Mouse (Mus musculus): ENCODE results near the gene Crybg2. TPM values are rescaled to one million over a fixed set of nuclear protein-coding genes. Genes with fewer than 3 reads are reported as not detected.

The Crybg2 gene
- total and polyA plus RNA-seq, 2 experiments from 2014 or later, result 2.8 to 5.9 TPM

DNA sequence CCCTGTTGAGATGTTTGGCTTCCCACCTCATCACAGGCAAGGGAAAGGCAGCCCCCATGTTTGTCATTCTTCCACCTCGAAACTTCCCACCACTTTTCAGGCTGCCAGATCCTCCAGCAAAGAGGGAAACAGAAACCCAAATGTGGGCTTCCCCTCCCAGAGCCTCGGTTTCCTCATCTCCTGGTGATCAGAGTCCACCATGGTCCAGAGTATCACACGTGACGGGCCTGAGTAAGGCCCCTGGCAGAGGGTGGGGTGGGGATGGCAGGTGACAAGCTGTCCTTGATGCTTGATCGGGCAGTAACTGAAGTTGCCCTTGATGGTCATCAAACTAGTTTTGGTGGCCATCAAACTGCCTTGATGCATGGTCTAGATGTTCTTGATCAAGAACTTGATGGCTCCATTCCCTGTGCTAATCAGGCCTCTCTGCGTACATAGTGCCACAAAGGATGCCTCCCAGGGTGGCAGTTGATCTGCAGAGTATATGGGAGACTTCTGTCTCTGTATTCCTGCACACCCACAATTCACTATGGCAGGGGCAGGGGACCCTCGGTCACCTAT is 33.5 kb downstream of the Crybg2 start:
- no peak overlapping the region for H3K9ac ChIP-seq (replicated peaks; ENCODE audit: low read length)
- no peaks in the 10 kb centered on the region for H3K36me3 ChIP-seq (ENCODE audit: insufficient read depth, low read length)
- no peak overlapping the region for H3K4me3 ChIP-seq (ENCODE audit: low read length)
- no peak for TF ChIP-seq CTCF (IDR thresholded peaks at IDR 0.05; ENCODE audit: low read depth)
- no peaks in the 10 kb centered on the region for H3K27me3 ChIP-seq (ENCODE audit: insufficient read depth, low read length)
- H3K4me2 ChIP-seq (ENCODE audit: low read depth, low read length), result no peak overlapping the region
- H3K4me1 ChIP-seq (ENCODE audit: insufficient read depth, low read length), result no peaks in the 10 kb centered on the region
- ATAC-seq (no peak), DNase-seq (ENCODE audit: low spot score) (no peak)
- WGBS, result 79% methylated on average over 7 of the region's 7 CpGs
- no peaks in the 10 kb centered on the region for H3K9me3 ChIP-seq (ENCODE audit: low read length)
- H3K27ac ChIP-seq, result no peak overlapping the region

DNA sequence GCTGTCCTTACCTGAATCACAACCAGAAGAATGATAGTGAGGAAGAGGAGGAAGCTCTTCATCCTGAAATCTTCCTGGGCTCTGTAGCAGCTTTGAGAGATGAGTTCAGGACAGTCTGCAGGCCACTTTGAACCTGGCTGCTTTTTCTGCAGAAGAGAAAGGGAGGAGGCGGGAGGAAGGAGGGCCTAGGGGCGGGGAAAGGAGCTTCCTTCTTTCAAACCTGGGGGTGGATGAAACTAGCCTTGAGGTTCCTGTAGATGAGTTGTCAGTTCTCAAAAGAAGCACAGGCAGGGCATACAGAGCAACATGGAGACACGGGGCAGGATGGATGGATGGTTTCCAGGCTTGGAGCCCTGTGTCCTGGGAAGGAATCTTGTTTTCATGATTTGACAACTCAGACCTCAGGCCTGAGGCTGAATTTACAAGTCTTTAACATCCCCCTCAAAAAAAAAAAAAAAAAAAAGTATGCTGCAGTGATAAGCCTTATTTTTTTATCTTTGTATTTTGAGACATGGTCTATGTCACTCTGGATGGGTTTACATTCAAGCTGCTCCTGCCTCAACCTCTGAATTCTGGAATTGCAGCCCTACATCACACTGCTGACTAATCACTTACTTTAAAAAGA is 34.4 kb downstream of the Crybg2 start, which contains the start of gene Cd52:
Cd52 (minus strand) TSS at position 160 of the 625 bp plus-strand sequence.
- Histone ChIP-seq H3K27me3 (ENCODE audit: insufficient read depth, low read length) (no peaks in the 10 kb centered on the region), H3K4me1 (ENCODE audit: insufficient read depth, low read length) (no peaks in the 10 kb centered on the region), H3K27ac (no peak within 1 kb of the TSS), H3K4me3 (ENCODE audit: low read length) (no peak within 1 kb of the TSS), H3K4me2 (ENCODE audit: low read depth, low read length) (no peak within 1 kb of the TSS), H3K9me3 (ENCODE audit: low read length) (no peaks in the 10 kb centered on the region), H3K9ac (replicated peaks; ENCODE audit: low read length) (no peak within 1 kb of the TSS), H3K36me3 (ENCODE audit: insufficient read depth, low read length) (no peaks in the 10 kb centered on the region)
- WGBS, result 54% methylated on average over 3 of the region's 3 CpGs
- TF ChIP-seq CTCF (IDR thresholded peaks at IDR 0.05; ENCODE audit: low read depth), result no peak
- no peak for ATAC-seq
- DNase-seq (ENCODE audit: low spot score), result no peak

DNA sequence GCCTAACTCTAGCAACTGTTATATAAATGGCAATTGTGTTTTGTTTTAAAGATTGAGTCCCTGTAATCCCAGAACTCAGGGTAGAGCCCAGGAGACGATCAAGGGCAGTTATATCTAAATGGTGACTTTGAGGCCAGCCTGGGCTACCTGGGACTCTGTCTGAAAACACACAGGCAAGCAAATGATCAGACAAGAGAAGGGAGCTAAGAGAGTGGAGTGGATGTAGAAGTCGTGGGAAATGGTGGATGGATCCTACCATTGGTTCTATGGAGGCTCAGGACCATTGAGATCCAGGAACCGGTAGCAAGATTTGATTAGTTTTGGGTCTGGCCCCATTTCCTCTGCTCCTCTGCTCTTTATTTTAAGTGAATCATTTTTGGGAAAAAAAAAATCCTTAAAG is 35.5 kb downstream of the Crybg2 start:
- TF ChIP-seq CTCF (IDR thresholded peaks at IDR 0.05; ENCODE audit: low read depth), result no peak
- H3K4me2 ChIP-seq (ENCODE audit: low read depth, low read length), result no peak overlapping the region

DNA sequence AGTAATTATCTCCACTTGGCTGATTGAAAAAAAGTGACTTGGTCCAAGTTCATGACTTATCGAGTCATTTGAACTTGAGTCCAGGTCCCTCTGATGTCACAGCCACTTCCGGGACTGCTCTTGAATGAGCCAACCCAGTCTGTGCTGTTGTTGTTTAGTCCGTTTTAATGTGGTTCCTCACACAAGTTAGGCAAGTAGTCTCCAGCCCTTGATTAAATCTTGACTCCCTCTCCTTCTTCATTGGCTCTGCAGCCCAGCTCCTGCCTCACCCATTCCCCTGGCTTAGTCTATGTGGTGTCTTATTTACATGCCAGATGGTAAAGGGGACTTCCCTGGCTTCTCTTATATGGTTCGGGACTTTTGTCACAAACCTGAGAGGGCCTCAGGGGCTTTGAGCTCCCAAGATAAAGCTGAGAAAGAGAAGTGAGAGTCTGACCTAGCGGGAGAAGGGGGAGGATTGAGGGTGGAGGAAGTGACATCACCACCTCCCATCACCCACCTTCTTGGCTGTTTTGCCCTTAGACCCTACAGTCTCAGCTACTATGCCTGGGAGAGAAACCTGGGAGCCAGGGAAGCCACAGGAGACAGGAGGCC is 36.5 kb downstream of the Crybg2 start:
- H3K27ac ChIP-seq, result no peak overlapping the region
- DNase-seq (ENCODE audit: low spot score) (no peak), ATAC-seq (no peak)
- no peaks in the 10 kb centered on the region for H3K36me3 ChIP-seq (ENCODE audit: insufficient read depth, low read length)
- TF ChIP-seq CTCF (IDR thresholded peaks at IDR 0.05; ENCODE audit: low read depth), result no peak
- H3K4me1 ChIP-seq (ENCODE audit: insufficient read depth, low read length), result no peaks in the 10 kb centered on the region
- no peak overlapping the region for H3K4me2 ChIP-seq (ENCODE audit: low read depth, low read length)
- no peaks in the 10 kb centered on the region for H3K9me3 ChIP-seq (ENCODE audit: low read length)
- H3K27me3 ChIP-seq (ENCODE audit: insufficient read depth, low read length), result no peaks in the 10 kb centered on the region
- H3K4me3 ChIP-seq (ENCODE audit: low read length), result no peak overlapping the region
- no peak overlapping the region for H3K9ac ChIP-seq (replicated peaks; ENCODE audit: low read length)
- 84% methylated on average over 5 of the region's 5 CpGs for WGBS

More for the DNA sequence above, 35.5 kb downstream of the Crybg2 start:
- Histone ChIP-seq H3K4me1 (ENCODE audit: insufficient read depth, low read length) (no peaks in the 10 kb centered on the region), H3K36me3 (ENCODE audit: insufficient read depth, low read length) (no peaks in the 10 kb centered on the region), H3K27me3 (ENCODE audit: insufficient read depth, low read length) (no peaks in the 10 kb centered on the region), H3K9ac (replicated peaks; ENCODE audit: low read length) (no peak overlapping the region), H3K27ac (no peak overlapping the region), H3K9me3 (ENCODE audit: low read length) (no peaks in the 10 kb centered on the region), H3K4me3 (ENCODE audit: low read length) (no peak overlapping the region)
- no peak for DNase-seq (ENCODE audit: low spot score)
- WGBS, result 85% methylated on average over 3 of the region's 3 CpGs
- ATAC-seq, result no peak

DNA sequence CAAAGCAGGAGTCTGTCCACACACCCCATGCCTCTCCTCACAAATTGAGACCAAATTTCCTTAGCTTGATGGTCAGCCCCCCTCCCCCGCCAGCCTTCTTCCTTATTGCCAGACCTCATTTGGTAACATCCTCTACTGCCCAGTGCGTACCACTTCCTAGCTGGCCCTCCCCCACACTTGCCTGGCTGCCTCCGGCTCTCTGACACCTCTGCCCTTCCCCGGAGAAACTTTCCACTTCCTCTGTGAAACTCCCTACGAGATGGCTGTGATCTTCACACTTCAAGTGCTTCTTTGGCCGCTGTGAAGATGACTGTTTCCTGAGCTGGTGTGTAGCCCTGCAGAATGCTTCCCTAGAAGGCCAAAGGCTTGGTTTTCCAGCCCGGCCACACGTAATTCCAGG is 38.0 kb downstream of the Crybg2 start:
- Histone ChIP-seq H3K4me1 (ENCODE audit: insufficient read depth, low read length) (no peaks in the 10 kb centered on the region), H3K27ac (no peak overlapping the region), H3K9me3 (ENCODE audit: low read length) (no peaks in the 10 kb centered on the region), H3K4me2 (ENCODE audit: low read depth, low read length) (no peak overlapping the region), H3K9ac (replicated peaks; ENCODE audit: low read length) (no peak overlapping the region), H3K27me3 (ENCODE audit: insufficient read depth, low read length) (no peaks in the 10 kb centered on the region), H3K36me3 (ENCODE audit: insufficient read depth, low read length) (no peaks in the 10 kb centered on the region), H3K4me3 (ENCODE audit: low read length) (no peak overlapping the region)
- DNase-seq (ENCODE audit: low spot score) (no peak), ATAC-seq (no peak)
- TF ChIP-seq CTCF (IDR thresholded peaks at IDR 0.05; ENCODE audit: low read depth), result no peak
- 83% methylated on average over 8 of the region's 8 CpGs for WGBS

DNA sequence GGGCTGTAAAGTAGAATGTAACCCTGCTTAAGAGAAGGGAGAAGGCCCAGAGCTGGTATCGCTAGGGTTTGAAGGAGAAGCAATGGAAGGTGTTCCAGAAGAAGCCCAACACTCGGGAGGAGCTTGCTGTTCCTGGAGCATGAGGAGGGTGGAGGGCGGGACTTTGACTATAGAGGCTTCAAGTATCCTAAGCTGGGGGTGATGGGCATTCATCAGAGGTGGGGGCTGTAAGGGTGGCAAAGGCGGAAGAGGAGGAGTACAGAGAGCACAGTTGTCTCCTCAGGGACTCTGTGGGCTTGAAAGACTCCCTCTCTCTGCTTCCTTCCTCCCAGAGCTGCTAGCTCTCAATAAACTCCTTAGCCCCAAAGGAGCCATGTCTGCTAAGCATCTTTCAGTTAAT is 39.6 kb downstream of the Crybg2 start:
- no peak for TF ChIP-seq CTCF (IDR thresholded peaks at IDR 0.05; ENCODE audit: low read depth)
- H3K36me3 ChIP-seq (ENCODE audit: insufficient read depth, low read length), result no peaks in the 10 kb centered on the region
- no peak overlapping the region for H3K4me3 ChIP-seq (ENCODE audit: low read length)
- no peak for ATAC-seq
- no peak overlapping the region for H3K4me2 ChIP-seq (ENCODE audit: low read depth, low read length)
- no peaks in the 10 kb centered on the region for H3K4me1 ChIP-seq (ENCODE audit: insufficient read depth, low read length)
- H3K27ac ChIP-seq, result no peak overlapping the region
- WGBS, result 84% methylated on average over 4 of the region's 4 CpGs
- H3K27me3 ChIP-seq (ENCODE audit: insufficient read depth, low read length), result no peaks in the 10 kb centered on the region
- DNase-seq (ENCODE audit: low spot score), result no peak
- H3K9me3 ChIP-seq (ENCODE audit: low read length), result no peaks in the 10 kb centered on the region
- no peak overlapping the region for H3K9ac ChIP-seq (replicated peaks; ENCODE audit: low read length)
